Mouse (Mus musculus) heart, adult 2 months (tissue): ENCODE measurements around the gene Amotl1.

Experiments used
- CTCF ChIP-seq: fragments of 200-600 bp; IDR thresholded peaks from 2 replicates; pipeline ENCODE4 v1.8.1; 2022; ENCODE audit warnings: antibody characterized with exemption, mild to moderate bottlenecking, moderate library complexity
- POLR2A ChIP-seq: fragments of 200-500 bp; IDR thresholded peaks from 2 replicates; pipeline ENCODE4 v1.6.1; 2011; ENCODE audit warnings: mild to moderate bottlenecking, low read depth, low read length, control low read depth; ENCODE audit not compliant: insufficient read depth

- TF ChIP-seq CTCF = no peak
- no peak for TF ChIP-seq POLR2A
These were observed 13.1 kb downstream of the Amotl1 start for GRCm38 (mm10) chr9:14631729-14632128.
